Mouse (Mus musculus) cerebellum, adult 9-11 months (tissue): ENCODE results near the gene Nf1.

Source experiments
- DNase-seq: peaks from one replicate; pipeline ENCODE4 v3.0.0; 2022

Gene Nf1

GRCm38 (mm10) chr11:79483392-79483791 is 143.9 kb downstream of the Nf1 start:
- no peak for DNase-seq

GRCm38 (mm10) chr11:79483876-79484528 is 144.5 kb downstream of the Nf1 start:
- DNase-seq = no peak

GRCm38 (mm10) chr11:79484721-79485120 is 145.2 kb downstream of the Nf1 start:
- no peak for DNase-seq

GRCm38 (mm10) chr11:79494976-79495800 is 155.7 kb downstream of the Nf1 start:
- no peak for DNase-seq

- DNase-seq = no peak
Observed at GRCm38 (mm10) chr11:79502917-79503316, 163.4 kb downstream of the Nf1 start.

- DNase-seq = peak; percentile 18
Observed at GRCm38 (mm10) chr11:79503845-79504244, 164.4 kb downstream of the Nf1 start, which contains the start of gene Omg. Gene Omg, minus strand, starts transcription at chr11:79504084.

- DNase-seq = no peak
Observed at GRCm38 (mm10) chr11:79504506-79504905, 165.0 kb downstream of the Nf1 start.

GRCm38 (mm10) chr11:79511970-79512369 is 172.5 kb downstream of the Nf1 start:
- DNase-seq = no peak

GRCm38 (mm10) chr11:79515331-79515730 is 175.8 kb downstream of the Nf1 start:
- peak; percentile 17 for DNase-seq

- DNase-seq = no peak
Observed at GRCm38 (mm10) chr11:79515798-79516197, 176.3 kb downstream of the Nf1 start.

- DNase-seq = no peak
Observed at GRCm38 (mm10) chr11:79519299-79519698, 179.8 kb downstream of the Nf1 start.

GRCm38 (mm10) chr11:79519878-79520291 is 180.4 kb downstream of the Nf1 start:
- DNase-seq = no peak

GRCm38 (mm10) chr11:79520772-79521171 is 181.3 kb downstream of the Nf1 start:
- no peak for DNase-seq

GRCm38 (mm10) chr11:79521930-79522329 is 182.4 kb downstream of the Nf1 start:
- no peak for DNase-seq

- no peak for DNase-seq
Observed at GRCm38 (mm10) chr11:79522944-79523343, 183.5 kb downstream of the Nf1 start.

- DNase-seq = no peak
Observed at GRCm38 (mm10) chr11:79523560-79524309, 184.2 kb downstream of the Nf1 start, which contains the start of gene Evi2b. Gene Evi2b, minus strand, starts transcription at chr11:79523762.

- no peak for DNase-seq
Observed at GRCm38 (mm10) chr11:79524310-79524575, 184.8 kb downstream of the Nf1 start.

- no peak for DNase-seq
Observed at GRCm38 (mm10) chr11:79526549-79526948, 187.1 kb downstream of the Nf1 start.

- no peak for DNase-seq
Observed at GRCm38 (mm10) chr11:79527015-79527738, 187.7 kb downstream of the Nf1 start.

GRCm38 (mm10) chr11:79527739-79528384 is 188.4 kb downstream of the Nf1 start:
- no peak for DNase-seq

- DNase-seq = no peak
Observed at GRCm38 (mm10) chr11:79528601-79529000, 189.1 kb downstream of the Nf1 start.

- no peak for DNase-seq
Observed at GRCm38 (mm10) chr11:79529226-79529625, 189.7 kb downstream of the Nf1 start.
